ENCODE assay signal across 12 mouse cellular contexts in the genomic region with DNA sequence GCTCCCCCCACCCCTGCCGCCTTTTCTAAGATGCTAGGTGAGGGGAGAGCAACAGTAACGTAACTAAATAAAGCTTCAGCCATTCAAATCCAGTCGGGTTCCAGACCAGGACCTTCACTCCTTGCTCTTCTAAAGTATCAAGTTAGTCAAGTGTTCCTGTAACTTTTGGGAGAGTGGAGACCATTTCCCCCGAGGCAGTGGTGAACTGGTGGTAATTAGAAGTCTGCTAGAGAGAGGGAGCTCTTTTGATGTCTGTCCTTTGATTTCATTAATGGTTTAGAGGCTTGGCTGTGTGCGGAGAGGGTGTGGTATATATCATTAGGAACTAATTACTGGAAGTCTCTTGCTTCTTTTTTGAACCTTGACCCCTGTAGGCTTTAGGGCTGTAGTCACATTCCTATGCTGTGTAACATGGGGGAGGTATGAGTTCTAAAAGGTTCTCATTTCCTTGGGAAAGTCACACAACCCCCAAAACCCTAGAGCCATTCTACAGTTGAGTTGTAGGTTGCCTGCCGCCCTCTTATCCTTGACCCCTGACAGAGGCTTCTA.
"Had no signal": no experiment of that assay in that cellular context is flagged by ENCODE, and none has a peak within 500 bp of the region (broad histone marks: within the 10 kb centered on the region; RNA-seq: fewer than 3 reads in every experiment).

No protein-coding gene starts in this region.

- ATAC-seq: midbrain, embryonic 13.5 days had no signal

- H3K4me3 ChIP-seq: midbrain, embryonic 13.5 days; stomach, embryonic 15.5 days had no signal

- H3K27me3 ChIP-seq: midbrain, embryonic 13.5 days; stomach, embryonic 15.5 days had no signal

- H3K27ac ChIP-seq: liver, embryonic 14.5 days; midbrain, embryonic 13.5 days; stomach, embryonic 15.5 days had no signal

- H3K9me3 ChIP-seq: midbrain, embryonic 13.5 days; stomach, embryonic 15.5 days had no signal

- H3K9ac ChIP-seq: liver, embryonic 14.5 days; midbrain, embryonic 13.5 days; stomach, embryonic 15.5 days had no signal

- H3K36me3 ChIP-seq: midbrain, embryonic 13.5 days; stomach, embryonic 15.5 days had no signal

- DNase-seq: kidney, adult 18-20 months; kidney, postnatal 25 days; left cerebral cortex, postnatal 4 days; lung, adult 18-20 months; lung, postnatal 36 days; right cerebral cortex, adult 18-20 months; spleen, adult 18-20 months; thymus, adult 2 months; thymus, postnatal 25 days had no signal

- H3K4me1 ChIP-seq: midbrain, embryonic 13.5 days; stomach, embryonic 15.5 days had no signal

- H3K4me2 ChIP-seq: midbrain, embryonic 13.5 days; stomach, embryonic 15.5 days had no signal
